Mouse (Mus musculus) 416B (cell line): ENCODE results near the gene Vmn1r155.
"Not testable (repeated sequence)": the region's sequence is repeated elsewhere in the genome, so short reads cannot be mapped to it uniquely, and the experiment has no call there.

Experiments
- DNase-seq: peaks from one replicate; pipeline ENCODE4 v3.0.0; 2011; ENCODE audit warnings: low read depth

Gene Vmn1r155

GRCm38 (mm10) chr7:22657718-22658117 is at the start of gene Vmn1r155:
Vmn1r155 (plus strand) TSS chr7:22658018.
- not testable (repeated sequence) for DNase-seq

DNA sequence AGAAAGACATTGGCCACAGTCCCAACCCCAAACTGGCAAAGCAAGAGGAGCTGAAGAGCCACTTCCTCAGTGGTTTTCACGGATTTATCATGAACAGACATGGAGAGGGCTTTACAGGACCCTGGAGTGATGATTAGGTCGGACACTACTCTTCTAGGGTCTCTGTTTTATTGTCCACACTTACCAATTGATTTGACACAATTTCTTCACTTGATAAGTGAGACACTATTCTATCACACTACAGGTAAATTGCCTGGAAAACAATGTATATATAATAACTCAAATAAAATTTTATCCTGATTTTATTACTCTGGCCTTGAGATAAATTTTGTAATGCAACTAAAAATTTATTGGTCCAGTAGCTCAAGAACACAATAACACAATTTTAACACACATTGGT is 34.4 kb downstream of the Vmn1r155 start, which contains the start of gene Gm8693:
Gene Gm8693, minus strand, starts transcription at position 101 of the 400 bp plus-strand sequence.
- DNase-seq: not testable (repeated sequence)
